Mouse (Mus musculus): ENCODE data around the gene Hist1h2ab. TPM values are rescaled to one million over a fixed set of nuclear protein-coding genes. Genes with fewer than 3 reads are reported as not detected.

Hist1h2ab gene
- 1 to 10 TPM in 1 of 2 experiments, under 1 TPM in 1; 0.42 to 2.0 TPM for polyA plus RNA-seq (2017; shearing (Covaris generic))

DNA sequence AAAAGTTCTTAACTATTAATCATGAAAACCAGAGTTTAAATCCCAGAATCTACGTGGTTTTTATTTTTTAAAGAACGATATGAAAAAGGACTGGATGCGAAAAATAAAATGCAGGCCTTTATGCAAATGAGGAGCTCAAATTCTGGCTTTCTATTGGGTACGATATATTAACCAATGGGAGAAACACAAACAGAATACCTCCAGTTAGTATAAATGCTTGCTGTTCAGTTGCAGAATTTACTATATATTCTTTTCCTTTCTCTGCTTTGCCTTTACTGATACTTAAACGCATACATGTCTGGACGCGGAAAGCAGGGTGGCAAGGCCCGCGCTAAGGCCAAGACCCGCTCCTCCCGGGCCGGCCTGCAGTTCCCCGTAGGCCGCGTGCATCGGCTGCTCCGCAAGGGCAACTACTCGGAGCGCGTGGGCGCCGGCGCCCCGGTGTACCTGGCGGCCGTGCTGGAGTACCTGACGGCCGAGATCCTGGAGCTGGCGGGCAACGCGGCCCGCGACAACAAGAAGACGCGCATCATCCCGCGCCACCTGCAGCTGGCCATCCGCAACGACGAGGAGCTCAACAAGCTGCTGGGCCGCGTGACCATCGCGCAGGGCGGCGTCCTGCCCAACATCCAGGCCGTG, at the start of gene Hist1h2ab:
Gene Hist1h2ab (plus strand): TSS at position 288 of the 639 bp plus-strand sequence.

DNA sequence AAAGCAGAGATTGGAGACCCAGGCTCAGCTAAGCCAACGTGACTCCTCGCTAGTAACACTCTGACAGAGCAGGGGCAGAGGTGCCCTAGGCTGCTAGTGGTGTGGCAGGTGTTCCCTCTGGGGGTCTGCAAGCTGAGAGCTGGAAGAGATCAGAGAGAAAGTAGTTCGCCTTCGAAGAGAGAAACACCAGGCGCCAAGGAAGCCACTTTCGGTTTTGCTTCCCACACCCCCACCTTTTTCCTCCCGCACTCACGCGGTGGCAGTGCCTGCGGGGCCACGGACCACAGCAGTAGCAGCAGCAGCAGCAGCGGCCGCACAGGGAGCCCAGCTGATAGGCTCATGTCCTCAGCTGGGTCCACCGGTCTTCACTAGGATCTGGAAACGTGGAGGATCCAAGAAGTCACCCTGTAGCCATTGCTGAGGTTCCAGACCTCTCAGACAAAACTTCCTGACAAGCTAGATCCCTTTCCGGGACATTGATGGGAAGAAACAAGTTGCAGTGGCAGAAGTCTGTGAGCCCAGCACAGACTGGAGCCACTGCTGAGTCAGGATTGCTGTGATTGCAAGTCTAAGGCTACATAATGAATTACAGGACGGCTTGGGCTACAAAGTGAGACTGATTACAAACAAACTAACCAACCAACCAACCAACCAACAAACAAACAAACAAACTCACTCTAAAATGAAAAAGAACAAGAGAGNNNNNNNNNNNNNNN, 40.4 kb upstream of the Hist1h2ab start, which contains the start of gene Hfe:
Gene Hfe (minus strand): TSS at position 481 of the 716 bp plus-strand sequence.

DNA sequence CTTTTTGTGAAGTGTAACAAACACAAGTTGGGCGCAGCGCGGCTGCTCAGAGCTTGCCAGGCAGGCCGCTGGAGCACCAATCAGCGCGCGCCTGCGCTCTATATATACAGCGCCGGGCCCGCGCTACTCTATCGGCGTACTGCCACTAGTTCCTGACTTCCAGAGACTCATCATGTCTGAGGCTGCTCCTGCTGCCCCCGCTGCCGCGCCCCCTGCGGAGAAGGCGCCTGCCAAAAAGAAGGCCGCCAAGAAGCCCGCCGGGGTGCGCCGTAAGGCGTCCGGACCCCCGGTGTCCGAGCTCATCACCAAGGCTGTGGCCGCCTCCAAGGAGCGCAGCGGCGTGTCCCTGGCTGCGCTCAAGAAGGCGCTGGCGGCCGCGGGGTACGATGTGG, 12.3 kb upstream of the Hist1h2ab start, which contains the start of gene Hist1h1c:
Gene Hist1h1c (plus strand): TSS at position 132 of the 392 bp plus-strand sequence.

DNA sequence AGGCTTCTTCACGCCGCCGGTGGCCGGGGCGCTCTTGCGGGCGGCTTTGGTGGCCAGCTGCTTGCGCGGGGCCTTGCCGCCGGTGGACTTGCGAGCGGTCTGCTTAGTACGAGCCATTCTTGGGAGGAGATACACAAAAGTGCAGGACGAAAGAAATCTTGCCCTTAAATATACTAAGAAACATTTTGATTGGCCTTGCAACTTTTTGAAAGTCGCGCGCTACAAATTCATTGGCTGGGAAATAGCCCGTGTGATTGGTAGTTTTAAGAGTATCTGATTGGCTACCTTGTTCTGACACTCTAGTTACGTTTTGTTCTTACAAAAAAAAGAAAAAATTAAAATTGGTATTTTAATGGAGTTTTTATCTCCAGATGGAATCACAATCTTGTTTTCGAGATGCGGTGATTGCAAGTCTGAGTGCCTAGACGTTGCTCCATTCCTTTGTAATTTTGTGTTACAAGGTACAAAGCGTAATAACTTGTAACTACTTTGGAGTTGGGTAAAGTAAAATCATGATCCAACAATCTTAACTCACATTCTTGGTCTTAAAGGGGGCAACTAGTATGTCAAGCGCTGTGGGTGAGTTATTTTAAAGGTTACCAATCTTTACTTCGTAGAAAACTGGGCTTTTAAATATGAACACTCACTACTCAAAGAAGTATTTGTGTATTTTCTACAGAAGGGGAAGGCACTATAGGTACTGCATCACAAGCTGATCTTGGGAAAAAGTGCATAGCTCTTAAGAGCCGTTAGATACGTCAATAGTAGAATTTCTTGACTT, 5.4 kb upstream of the Hist1h2ab start, which contains the start of gene Hist1h3c:
Gene Hist1h3c (minus strand): TSS at position 222 of the 781 bp plus-strand sequence.

DNA sequence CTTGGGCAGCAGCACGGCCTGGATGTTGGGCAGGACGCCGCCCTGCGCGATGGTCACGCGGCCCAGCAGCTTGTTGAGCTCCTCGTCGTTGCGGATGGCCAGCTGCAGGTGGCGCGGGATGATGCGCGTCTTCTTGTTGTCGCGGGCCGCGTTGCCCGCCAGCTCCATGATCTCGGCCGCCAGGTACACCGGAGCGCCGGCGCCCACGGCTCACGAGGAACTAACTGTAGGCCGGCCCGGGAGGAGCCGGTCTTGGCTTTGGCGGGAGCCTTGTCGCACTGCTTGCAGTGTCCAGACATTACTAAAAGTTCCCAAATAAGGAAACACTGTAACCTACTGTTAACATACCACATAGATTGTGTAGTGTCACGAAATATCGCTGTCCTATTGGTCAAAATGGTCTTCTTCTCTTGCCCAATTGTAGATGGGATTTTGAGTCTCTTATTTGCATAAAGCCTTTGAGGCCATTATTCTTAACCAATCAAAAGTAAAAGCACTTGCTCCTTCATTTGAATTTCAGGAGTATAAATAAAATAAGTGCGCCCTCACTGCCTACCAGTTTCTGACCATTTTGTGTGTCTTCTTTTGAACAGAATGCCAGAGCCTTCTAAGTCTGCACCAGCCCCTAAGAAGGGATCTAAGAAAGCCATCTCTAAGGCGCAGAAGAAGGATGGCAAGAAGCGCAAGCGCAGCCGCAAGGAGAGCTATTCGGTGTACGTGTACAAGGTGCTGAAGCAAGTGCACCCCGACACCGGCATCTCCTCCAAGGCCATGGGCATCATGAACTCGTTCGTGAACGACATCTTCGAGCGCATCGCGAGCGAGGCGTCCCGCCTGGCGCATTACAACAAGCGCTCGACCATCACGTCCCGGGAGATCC, 4.5 kb upstream of the Hist1h2ab start, which contains the start of gene Hist1h2bb:
Gene Hist1h2bb (plus strand): TSS at position 534 of the 880 bp plus-strand sequence.

DNA sequence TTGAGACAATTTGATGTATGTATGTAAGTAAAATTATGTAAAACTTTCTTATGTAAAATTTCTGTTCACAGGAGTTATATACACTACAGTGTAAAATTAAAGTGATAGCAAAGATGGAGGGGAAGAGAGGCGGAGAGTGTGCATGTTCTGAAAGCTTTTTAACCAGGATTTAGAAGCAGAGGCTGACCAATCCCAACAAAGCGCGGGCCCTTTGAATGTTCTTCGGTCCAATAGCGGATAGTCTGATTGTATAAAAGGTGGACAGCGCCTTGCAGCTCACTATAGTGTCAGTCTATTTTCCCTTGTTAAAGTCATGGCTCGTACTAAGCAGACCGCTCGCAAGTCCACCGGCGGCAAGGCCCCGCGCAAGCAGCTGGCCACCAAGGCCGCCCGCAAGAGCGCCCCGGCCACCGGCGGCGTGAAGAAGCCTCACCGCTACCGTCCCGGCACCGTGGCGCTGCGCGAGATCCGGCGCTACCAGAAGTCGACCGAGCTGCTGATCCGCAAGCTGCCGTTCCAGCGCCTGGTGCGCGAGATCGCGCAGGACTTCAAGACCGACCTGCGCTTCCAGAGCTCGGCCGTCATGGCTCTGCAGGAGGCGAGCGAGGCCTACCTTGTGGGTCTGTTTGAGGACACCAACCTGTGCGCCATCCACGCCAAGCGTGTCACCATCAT, 1.3 kb downstream of the Hist1h2ab start, which contains the start of gene Hist1h3b:
Gene Hist1h3b (plus strand): TSS at position 201 of the 675 bp plus-strand sequence.

DNA sequence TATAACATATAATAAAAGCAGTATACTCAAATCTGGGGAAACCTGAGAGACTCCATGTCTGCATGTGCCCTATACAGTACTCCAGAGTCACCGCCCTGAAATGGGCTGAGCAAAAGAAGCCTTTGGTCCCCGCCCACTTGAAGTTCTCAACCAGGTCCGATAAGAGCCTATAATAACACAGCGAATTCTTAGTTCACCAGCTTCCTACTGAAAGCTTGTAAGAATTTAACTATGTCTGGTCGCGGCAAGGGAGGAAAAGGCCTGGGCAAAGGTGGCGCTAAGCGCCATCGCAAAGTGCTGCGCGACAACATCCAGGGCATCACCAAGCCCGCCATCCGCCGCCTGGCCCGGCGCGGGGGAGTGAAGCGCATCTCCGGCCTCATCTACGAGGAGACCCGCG, 5.9 kb downstream of the Hist1h2ab start, which contains the start of gene Hist1h4b:
Gene Hist1h4b (plus strand): TSS at position 224 of the 400 bp plus-strand sequence.

DNA sequence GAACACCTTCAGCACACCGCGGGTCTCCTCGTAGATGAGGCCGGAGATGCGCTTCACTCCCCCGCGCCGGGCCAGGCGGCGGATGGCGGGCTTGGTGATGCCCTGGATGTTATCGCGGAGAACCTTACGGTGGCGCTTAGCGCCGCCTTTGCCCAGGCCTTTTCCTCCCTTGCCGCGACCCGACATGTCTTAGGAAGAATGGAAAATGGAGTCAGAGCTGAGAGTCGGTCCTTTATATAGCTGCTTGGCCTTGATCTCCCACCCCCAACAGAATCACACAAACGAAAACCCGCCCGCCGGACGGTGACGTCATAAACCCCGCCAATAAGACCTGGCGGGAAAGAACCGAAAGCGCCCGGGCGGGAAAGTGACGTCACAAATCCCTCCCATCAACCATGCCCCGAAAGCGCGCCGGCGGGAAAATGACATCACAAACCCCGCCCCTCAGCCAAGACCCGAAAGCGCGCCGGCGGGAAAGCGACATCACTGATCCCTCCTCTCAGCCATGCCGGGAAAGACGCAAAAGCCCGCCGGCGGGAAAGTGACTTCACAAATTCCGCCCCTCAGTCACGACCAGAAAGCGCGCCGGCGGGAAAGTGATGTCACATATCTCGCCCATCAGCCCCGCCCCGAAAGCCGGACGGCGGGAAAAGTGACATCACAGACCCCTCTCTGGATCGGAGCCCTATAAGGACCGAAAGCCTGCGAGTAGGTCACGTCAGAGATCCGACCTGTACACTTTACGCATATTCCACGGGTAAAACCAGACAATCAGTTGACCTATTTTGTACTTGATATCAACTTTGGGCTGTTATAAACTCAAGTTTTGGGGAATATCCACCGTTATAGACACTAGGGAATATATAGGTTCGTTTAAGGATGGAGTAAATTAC, 10.3 kb downstream of the Hist1h2ab start, which contains the start of gene Hist1h4a:
Gene Hist1h4a (minus strand): TSS at position 259 of the 893 bp plus-strand sequence.

DNA sequence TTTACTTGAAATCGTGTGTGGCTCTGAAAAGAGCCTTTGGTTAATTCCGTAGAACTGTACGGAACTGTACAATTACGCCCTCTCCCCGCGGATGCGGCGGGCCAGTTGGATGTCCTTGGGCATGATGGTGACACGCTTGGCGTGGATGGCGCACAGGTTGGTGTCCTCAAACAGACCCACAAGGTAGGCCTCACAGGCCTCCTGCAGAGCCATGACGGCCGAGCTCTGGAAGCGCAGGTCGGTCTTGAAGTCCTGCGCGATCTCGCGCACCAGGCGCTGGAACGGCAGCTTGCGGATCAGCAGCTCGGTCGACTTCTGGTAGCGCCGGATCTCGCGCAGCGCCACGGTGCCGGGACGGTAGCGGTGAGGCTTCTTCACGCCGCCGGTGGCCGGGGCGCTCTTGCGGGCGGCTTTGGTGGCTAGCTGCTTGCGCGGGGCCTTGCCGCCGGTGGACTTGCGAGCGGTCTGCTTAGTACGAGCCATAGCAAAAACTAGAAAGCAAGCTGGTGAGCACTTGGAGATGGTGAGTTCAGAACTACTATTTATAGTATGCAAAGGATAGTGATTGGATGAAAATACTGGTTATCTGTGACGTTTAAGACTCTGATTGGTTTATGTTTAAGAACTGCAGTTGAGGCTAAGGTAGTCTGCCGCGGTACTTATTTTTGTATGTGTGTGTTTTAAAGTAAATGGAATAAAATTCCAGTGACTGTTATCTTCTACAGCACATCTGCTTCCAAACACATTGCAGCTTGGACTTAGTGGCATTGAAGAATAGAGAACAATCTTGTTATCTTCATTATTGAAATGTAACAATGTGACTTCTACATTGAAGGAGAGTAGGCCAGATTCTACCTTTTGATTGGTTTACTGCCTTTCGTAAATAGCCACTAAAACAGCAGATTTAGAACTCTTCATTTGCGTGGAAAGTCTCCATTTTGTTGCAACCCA, 11.2 kb downstream of the Hist1h2ab start, which contains the start of gene Hist1h3a:
Gene Hist1h3a (minus strand): TSS at position 516 of the 951 bp plus-strand sequence.

DNA sequence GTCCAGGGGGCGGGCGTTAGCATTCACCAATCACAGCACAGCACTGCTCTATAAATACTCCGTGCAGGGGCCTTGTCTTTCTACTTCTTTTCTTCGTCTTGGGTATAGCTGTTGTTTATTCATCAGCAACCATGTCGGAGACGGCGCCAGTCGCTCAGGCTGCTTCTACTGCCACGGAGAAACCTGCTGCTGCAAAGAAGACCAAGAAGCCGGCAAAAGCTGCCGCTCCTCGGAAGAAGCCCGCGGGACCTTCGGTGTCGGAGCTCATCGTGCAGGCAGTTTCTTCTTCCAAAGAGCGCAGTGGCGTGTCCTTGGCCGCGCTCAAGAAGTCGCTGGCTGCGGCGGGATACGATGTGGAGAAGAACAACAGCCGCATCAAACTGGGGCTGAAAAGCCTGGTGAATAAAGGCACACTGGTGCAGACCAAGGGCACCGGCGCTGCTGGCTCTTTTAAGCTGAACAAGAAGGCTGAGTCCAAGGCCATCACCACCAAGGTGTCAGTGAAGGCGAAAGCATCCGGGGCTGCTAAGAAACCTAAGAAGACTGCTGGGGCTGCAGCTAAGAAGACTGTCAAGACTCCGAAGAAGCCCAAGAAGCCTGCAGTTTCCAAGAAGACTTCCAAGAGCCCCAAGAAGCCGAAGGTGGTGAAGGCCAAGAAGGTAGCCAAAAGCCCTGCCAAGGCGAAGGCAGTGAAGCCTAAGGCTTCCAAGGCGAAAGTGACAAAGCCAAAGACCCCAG, 12.8 kb downstream of the Hist1h2ab start, which contains the start of gene Hist1h1a:
Gene Hist1h1a (plus strand): TSS at position 81 of the 738 bp plus-strand sequence.

DNA sequence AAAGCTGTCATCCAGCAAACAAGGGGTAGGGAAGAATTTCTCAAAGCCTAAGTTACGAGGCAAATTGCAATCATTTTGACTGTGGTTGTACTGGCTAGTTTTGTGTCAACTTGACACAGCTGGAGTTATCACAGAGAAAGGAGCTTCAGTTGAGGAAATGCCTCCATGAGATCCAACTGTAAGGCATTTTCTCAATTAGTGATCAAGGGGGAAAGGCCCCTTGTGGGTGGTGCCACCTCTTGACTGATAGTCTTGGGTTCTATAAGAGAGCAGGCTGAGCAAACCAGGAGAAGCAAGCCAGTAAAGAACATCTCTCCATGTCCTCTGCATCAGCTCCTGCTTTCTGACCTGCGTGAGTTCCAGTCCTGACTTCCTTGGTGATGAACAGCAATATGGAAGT, 18.7 kb downstream of the Hist1h2ab start, which contains the start of gene Trim38:
Gene Trim38 (plus strand): TSS at position 301 of the 400 bp plus-strand sequence.

Other genes with a start within 250 kb of the Hist1h2ab start
- gene Hist1h4h, start 220.1 kb upstream of the Hist1h2ab start, polyA plus RNA-seq (2017; shearing (Covaris generic)), result 10 to 100 TPM in 1 of 2 experiments, 1 to 10 TPM in 1; 7.1 to 14.6 TPM
- not detected for gene Hist1h2af, start 217.2 kb upstream of the Hist1h2ab start, polyA plus RNA-seq (2017; shearing (Covaris generic))
- gene Hist1h3g, start 215.7 kb upstream of the Hist1h2ab start, polyA plus RNA-seq (2017; shearing (Covaris generic)), result not detected
- gene Hist1h2bh, start 207.7 kb upstream of the Hist1h2ab start, polyA plus RNA-seq (2017; shearing (Covaris generic)), result 1 to 10 TPM in 1 of 2 experiments, under 1 TPM in 1; 0.52 to 5.2 TPM
- gene Hist1h3f, start 207.1 kb upstream of the Hist1h2ab start, polyA plus RNA-seq (2017; shearing (Covaris generic)), result 1 to 10 TPM; 1.3 to 3.2 TPM
- 1 to 10 TPM in 1 of 2 experiments, not detected in 1; 1.4 TPM for gene Hist1h4f, start 199.5 kb upstream of the Hist1h2ab start, polyA plus RNA-seq (2017; shearing (Covaris generic))
- gene Hist1h1d, start 197.9 kb upstream of the Hist1h2ab start, polyA plus RNA-seq (2017; shearing (Covaris generic)), result 1 to 10 TPM in 1 of 2 experiments, under 1 TPM in 1; 0.99 to 2.4 TPM
- 1 to 10 TPM; 3.2 to 8.8 TPM for gene Hist1h3e, start 188.8 kb upstream of the Hist1h2ab start, polyA plus RNA-seq (2017; shearing (Covaris generic))
- gene Hist1h2ae, start 179.9 kb upstream of the Hist1h2ab start, polyA plus RNA-seq (2017; shearing (Covaris generic)), result 1 to 10 TPM; 4.5 to 6.5 TPM
- 10 to 100 TPM in 1 of 2 experiments, 1 to 10 TPM in 1; 7.3 to 11.3 TPM for gene Hist1h2bg, start 179.7 kb upstream of the Hist1h2ab start, polyA plus RNA-seq (2017; shearing (Covaris generic))
- 1 to 10 TPM in 1 of 2 experiments, not detected in 1; 1.5 TPM for gene Hist1h2bf, start 176.9 kb upstream of the Hist1h2ab start, polyA plus RNA-seq (2017; shearing (Covaris generic))
- gene Hist1h2ad, start 176.7 kb upstream of the Hist1h2ab start, polyA plus RNA-seq (2017; shearing (Covaris generic)), result under 1 TPM in 1 of 2 experiments, not detected in 1; 0.35 TPM
- under 1 TPM in 1 of 2 experiments, not detected in 1; 0.23 TPM for gene Hist1h3d, start 175.4 kb upstream of the Hist1h2ab start, polyA plus RNA-seq (2017; shearing (Covaris generic))
- gene Hist1h4d, start 169.5 kb upstream of the Hist1h2ab start, polyA plus RNA-seq (2017; shearing (Covaris generic)), result 10 to 100 TPM; 12.4 to 29.7 TPM
- gene Hist1h2be, start 130.0 kb upstream of the Hist1h2ab start, polyA plus RNA-seq (2017; shearing (Covaris generic)), result 1 to 10 TPM; 2.7 to 2.9 TPM
- gene Hist1h1e, start 128.6 kb upstream of the Hist1h2ab start, polyA plus RNA-seq (2017; shearing (Covaris generic)), result 10 to 100 TPM; 13.4 to 19.2 TPM
- 1 to 10 TPM; 2.2 to 4.6 TPM for gene Hist1h2ac, start 67.2 kb upstream of the Hist1h2ab start, polyA plus RNA-seq (2017; shearing (Covaris generic))
- 1 to 10 TPM; 6.3 to 8.3 TPM for gene Hist1h2bc, start 66.9 kb upstream of the Hist1h2ab start, polyA plus RNA-seq (2017; shearing (Covaris generic))
- under 1 TPM in 1 of 2 experiments, not detected in 1; 0.53 TPM for gene Hist1h1t, start 55.3 kb upstream of the Hist1h2ab start, polyA plus RNA-seq (2017; shearing (Covaris generic))
- gene Hist1h4c, start 52.7 kb upstream of the Hist1h2ab start, polyA plus RNA-seq (2017; shearing (Covaris generic)), result 10 to 100 TPM in 1 of 2 experiments, 1 to 10 TPM in 1; 4.3 to 11.5 TPM
- under 1 TPM; 0.75 to 0.92 TPM for gene Hfe, start 40.3 kb upstream of the Hist1h2ab start, polyA plus RNA-seq (2017; shearing (Covaris generic))
- gene Hist1h1c, start 12.3 kb upstream of the Hist1h2ab start, polyA plus RNA-seq (2017; shearing (Covaris generic)), result 10 to 100 TPM; 25.5 to 40.4 TPM
- gene Hist1h3c, start 5.5 kb upstream of the Hist1h2ab start, polyA plus RNA-seq (2017; shearing (Covaris generic)), result not detected
- under 1 TPM in 1 of 2 experiments, not detected in 1; 0.80 TPM for gene Hist1h2bb, start 4.4 kb upstream of the Hist1h2ab start, polyA plus RNA-seq (2017; shearing (Covaris generic))
- not detected for gene Hist1h3b, start 1.1 kb downstream of the Hist1h2ab start, polyA plus RNA-seq (2017; shearing (Covaris generic))
- 1 to 10 TPM; 6.9 to 9.9 TPM for gene Hist1h4b, start 5.9 kb downstream of the Hist1h2ab start, polyA plus RNA-seq (2017; shearing (Covaris generic))
- gene Hist1h4a, start 10.1 kb downstream of the Hist1h2ab start, polyA plus RNA-seq (2017; shearing (Covaris generic)), result not detected
- 10 to 100 TPM in 1 of 2 experiments, 1 to 10 TPM in 1; 5.0 to 15.8 TPM for gene Hist1h3a, start 11.3 kb downstream of the Hist1h2ab start, polyA plus RNA-seq (2017; shearing (Covaris generic))
- gene Hist1h1a, start 12.5 kb downstream of the Hist1h2ab start, polyA plus RNA-seq (2017; shearing (Covaris generic)), result 1 to 10 TPM; 1.0 to 1.6 TPM
- under 1 TPM; 0.07 to 0.47 TPM for gene Trim38, start 18.8 kb downstream of the Hist1h2ab start, polyA plus RNA-seq (2017; shearing (Covaris generic))
- under 1 TPM; 0.04 to 0.13 TPM for gene Slc17a2, start 55.9 kb downstream of the Hist1h2ab start, polyA plus RNA-seq (2017; shearing (Covaris generic))
- gene Slc17a3, start 88.3 kb downstream of the Hist1h2ab start, polyA plus RNA-seq (2017; shearing (Covaris generic)), result under 1 TPM in 1 of 2 experiments, not detected in 1; 0.20 TPM
- 1 to 10 TPM in 1 of 2 experiments, under 1 TPM in 1; 0.14 to 2.4 TPM for gene Slc17a1, start 116.6 kb downstream of the Hist1h2ab start, polyA plus RNA-seq (2017; shearing (Covaris generic))
- gene Slc17a4, start 163.9 kb downstream of the Hist1h2ab start, polyA plus RNA-seq (2017; shearing (Covaris generic)), result under 1 TPM; 0.06 to 0.56 TPM
- not detected for gene Hist1h2ba, start 183.0 kb downstream of the Hist1h2ab start, polyA plus RNA-seq (2017; shearing (Covaris generic))
- gene Hist1h2aa, start 183.3 kb downstream of the Hist1h2ab start, polyA plus RNA-seq (2017; shearing (Covaris generic)), result not detected
- gene Scgn, start 240.1 kb downstream of the Hist1h2ab start, polyA plus RNA-seq (2017; shearing (Covaris generic)), result not detected

Measured in inflammation-experienced regulatory T-cells (primary cell).